In genomic region chr7:5016057-5016456, GRCm38 (mm10) we compare ENCODE assay signal across 9 mouse cellular contexts. TPM values are rescaled to one million over a fixed set of nuclear protein-coding genes. Genes with fewer than 3 reads are reported as not detected.
DNase-seq lines count a peak whose midpoint lies in the region; ATAC-seq and TF ChIP-seq lines count a peak whose summit lies in the region.
"Had no signal": no experiment of that assay in that cellular context is flagged by ENCODE, and none has a peak within 500 bp of the region (broad histone marks: within the 10 kb centered on the region; RNA-seq: fewer than 3 reads in every experiment).

No protein-coding gene starts in this region.

- 32% methylated on average over 3 of the region's 3 CpGs for WGBS in kidney, adult 2 months
- WGBS in hindbrain, embryonic 12.5 days = 64% methylated on average over 3 of the region's 3 CpGs
- WGBS in midbrain, embryonic 13.5 days = 63% methylated on average over 3 of the region's 3 CpGs

- peak overlapping the region; percentile 57 for H3K4me2 ChIP-seq in hindbrain, embryonic 12.5 days (replicated peaks)
- peak overlapping the region; percentile 61 for H3K4me2 ChIP-seq in midbrain, embryonic 13.5 days (replicated peaks)

- no peak for ATAC-seq in hindbrain, embryonic 12.5 days (ENCODE audit: low FRiP score)
- no peak for ATAC-seq in midbrain, embryonic 13.5 days

- peak overlapping the region; percentile 83 for H3K4me3 ChIP-seq in kidney, adult 2 months (ENCODE audit: insufficient read depth, low read depth, low read length)
- peak overlapping the region; percentile 62 for H3K4me3 ChIP-seq in hindbrain, embryonic 12.5 days
- H3K4me3 ChIP-seq in midbrain, embryonic 13.5 days (replicated peaks) = peak overlapping the region; percentile 71

- no peaks in the 10 kb centered on the region for H3K27me3 ChIP-seq in kidney, adult 2 months (replicated peaks; ENCODE audit: control insufficient read depth, insufficient read depth, low read length)
- no peaks in the 10 kb centered on the region for H3K27me3 ChIP-seq in hindbrain, embryonic 12.5 days
- H3K27me3 ChIP-seq in midbrain, embryonic 13.5 days = no peaks in the 10 kb centered on the region

- TF ChIP-seq CTCF in kidney, adult 2 months (conservative IDR thresholded peaks at IDR 0.05; ENCODE audit: insufficient read depth, insufficient read length, low read depth, low read length) = no peak

- no peak for TF ChIP-seq POLR2A in kidney, adult 2 months (IDR thresholded peaks at IDR 0.05; ENCODE audit: low read depth, low read length)

- H3K4me1 ChIP-seq in kidney, adult 2 months (ENCODE audit: control insufficient read depth, insufficient read depth, low read length) = peaks cover 5% of the 10 kb centered on the region; the same call in 1 of the 2 replicates
- peaks cover 14% of the 10 kb centered on the region for H3K4me1 ChIP-seq in hindbrain, embryonic 12.5 days
- peaks cover 22% of the 10 kb centered on the region for H3K4me1 ChIP-seq in midbrain, embryonic 13.5 days (replicated peaks)

- peak overlapping the region; percentile 87 for H3K27ac ChIP-seq in kidney, adult 2 months (ENCODE audit: insufficient read depth, low read depth, low read length)
- peak overlapping the region; percentile 99 for H3K27ac ChIP-seq in hindbrain, embryonic 12.5 days
- H3K27ac ChIP-seq in midbrain, embryonic 13.5 days = peak overlapping the region; percentile 98

- peak; percentile 64 for DNase-seq in kidney, adult 2 months
- no peak for DNase-seq in kidney, adult 11 months
- peak; percentile 33 for DNase-seq in adipocyte (ENCODE audit: low spot score)
- no peak for DNase-seq in thymus, postnatal 25 days
- DNase-seq in ovary, postnatal 10 days (ENCODE audit: low spot score) = no peak
- DNase-seq in testis, postnatal 10 days (ENCODE audit: low spot score) = no peak

- H3K36me3 ChIP-seq in kidney, adult 2 months (ENCODE audit: control insufficient read depth, insufficient read depth, low read length) = no peaks in the 10 kb centered on the region
- H3K36me3 ChIP-seq in hindbrain, embryonic 12.5 days = peaks cover 26% of the 10 kb centered on the region
- peaks cover 26% of the 10 kb centered on the region for H3K36me3 ChIP-seq in midbrain, embryonic 13.5 days

- H3K9ac ChIP-seq in hindbrain, embryonic 12.5 days = peak overlapping the region; percentile 78; the same call in 1 of the 2 replicates
- H3K9ac ChIP-seq in midbrain, embryonic 13.5 days (replicated peaks) = peak overlapping the region; percentile 67

- H3K9me3 ChIP-seq in hindbrain, embryonic 12.5 days (replicated peaks) = no peaks in the 10 kb centered on the region
- H3K9me3 ChIP-seq in midbrain, embryonic 13.5 days = no peaks in the 10 kb centered on the region

RNA-seq across cellular contexts. Expression of gene Gm44973, which starts 0.8 kb away (rescaled TPM):
- 0.14 TPM in 1 of 2 replicates, not detected in the other for polyA plus RNA-seq in kidney, adult 2 months (2012; rRNA removed)
- 0.32 TPM in 1 of 2 replicates, not detected in the other for polyA plus RNA-seq in hindbrain, embryonic 12.5 days (2016; fragmentation: Nextera tagmentation; extraction: Ambion mirVana)
- 0.89 and 1.3 TPM in 2 replicates for polyA plus RNA-seq in midbrain, embryonic 13.5 days (2015; fragmentation: Nextera tagmentation; extraction: Ambion mirVana)
- polyA plus RNA-seq: large intestine, adult 2 months had no signal

RNA-seq across cellular contexts. Expression of gene Fiz1, which starts 1.6 kb away (rescaled TPM):
- polyA plus RNA-seq in kidney, adult 2 months (2012; rRNA removed) = 25.4 and 27.5 TPM in 2 replicates
- polyA plus RNA-seq in hindbrain, embryonic 12.5 days (2016; fragmentation: Nextera tagmentation; extraction: Ambion mirVana) = 59.6 and 60.1 TPM in 2 replicates
- polyA plus RNA-seq in midbrain, embryonic 13.5 days (2015; fragmentation: Nextera tagmentation; extraction: Ambion mirVana) = 42.0 and 51.1 TPM in 2 replicates

RNA-seq across cellular contexts. Expression of gene Zfp524, which starts 1.8 kb away (rescaled TPM):
- polyA plus RNA-seq in kidney, adult 2 months (2012; rRNA removed) = 35.7 and 49.6 TPM in 2 replicates
- 8.5 and 9.1 TPM in 2 replicates for polyA plus RNA-seq in hindbrain, embryonic 12.5 days (2016; fragmentation: Nextera tagmentation; extraction: Ambion mirVana)
- polyA plus RNA-seq in midbrain, embryonic 13.5 days (2015; fragmentation: Nextera tagmentation; extraction: Ambion mirVana) = 8.6 and 8.9 TPM in 2 replicates

RNA-seq across cellular contexts. Expression of gene Zfp865, which starts 4.1 kb away (rescaled TPM):
- 21.3 and 25.1 TPM in 2 replicates for polyA plus RNA-seq in kidney, adult 2 months (2012; rRNA removed)
- 9.0 and 9.3 TPM in 2 replicates for polyA plus RNA-seq in hindbrain, embryonic 12.5 days (2016; fragmentation: Nextera tagmentation; extraction: Ambion mirVana)
- polyA plus RNA-seq in midbrain, embryonic 13.5 days (2015; fragmentation: Nextera tagmentation; extraction: Ambion mirVana) = 5.7 and 7.9 TPM in 2 replicates

RNA-seq across cellular contexts. Expression of gene Ccdc106, which starts 4.3 kb away (rescaled TPM):
- polyA plus RNA-seq in kidney, adult 2 months (2012; rRNA removed) = 2.3 and 3.0 TPM in 2 replicates
- 17.4 and 19.9 TPM in 2 replicates for polyA plus RNA-seq in hindbrain, embryonic 12.5 days (2016; fragmentation: Nextera tagmentation; extraction: Ambion mirVana)
- polyA plus RNA-seq in midbrain, embryonic 13.5 days (2015; fragmentation: Nextera tagmentation; extraction: Ambion mirVana) = 25.8 and 30.1 TPM in 2 replicates

Comparison
In these comparisons a context has a peak if more than half of its experiments do, and no peak if none do; other contexts are left out.
1. DNase-seq: peak in kidney, adult 2 months (single experiment) and adipocyte (single experiment); none in kidney, adult 11 months (single experiment), thymus, postnatal 25 days (single experiment), ovary, postnatal 10 days (single experiment) and testis, postnatal 10 days (single experiment).
2. Peak in every context shown above with its lines, with median percentiles within 50 percentile points of each other: H3K27ac ChIP-seq and H3K4me3 ChIP-seq.